Mouse (Mus musculus) cerebellum, adult 2 months (tissue): ENCODE data around the gene Cfap36. TPM values are rescaled to one million over a fixed set of nuclear protein-coding genes. Genes with fewer than 3 reads are reported as not detected.

Experiments used
- DNase-seq, 2 experiments: peaks; one replicate each; pipeline ENCODE4 v3.0.0; 2021
- H3K27ac ChIP-seq: fragments of 200-500 bp; 2 replicates; pipeline ENCODE4 v1.5.1; 2012; ENCODE audit warnings: low read length, control low read depth, inconsistent platforms; ENCODE audit not compliant: insufficient read depth
- H3K27me3 ChIP-seq: fragments of 200-500 bp; 2 replicates; pipeline ENCODE4 v1.6.1; 2012; ENCODE audit warnings: inconsistent platforms, mild to moderate bottlenecking, low read length, moderate library complexity; ENCODE audit not compliant: control insufficient read depth, insufficient read depth
- H3K4me1 ChIP-seq: fragments of 200-500 bp; 2 replicates; pipeline ENCODE4 v1.6.1; 2011; ENCODE audit warnings: low read length; ENCODE audit not compliant: control insufficient read depth, insufficient read depth
- H3K4me3 ChIP-seq: fragments of 200-500 bp; replicated peaks from 2 replicates; pipeline ENCODE3; 2011; ENCODE audit warnings: mild to moderate bottlenecking, low read depth, low read length, control low read depth; ENCODE audit not compliant: insufficient read depth
- CTCF ChIP-seq: fragments of 200-500 bp; IDR thresholded peaks from 2 replicates; pipeline ENCODE4 v1.5.1; 2011; ENCODE audit warnings: low read depth, mild to moderate bottlenecking, control low read depth, low read length, moderate library complexity, borderline replicate concordance; ENCODE audit not compliant: insufficient read depth
- POLR2A ChIP-seq: fragments of 200-500 bp; IDR thresholded peaks from 2 replicates; pipeline ENCODE4 v1.6.1; 2011; ENCODE audit warnings: low read length, control low read depth, borderline replicate concordance; ENCODE audit not compliant: insufficient read depth
- WGBS: fragments of 180-500 bp; shearing (Covaris S2); methylation state at CpG from one replicate; pipeline ENCODE4 v1.1.7; 2018; 5-methylcytosine and 5-hydroxymethylcytosine counted together
- polyA plus RNA-seq: library from polyadenylated mRNA; depleted of rRNA; stranded (reverse); fragments of >200 nt; gene quantifications from 2 replicates; pipeline ENCODE4 v1.2.3, GENCODE M21; 2012

Gene Cfap36
- polyA plus RNA-seq, 1 experiment: 83.7 TPM

GRCm38 (mm10) chr11:29222310-29222709, 24.9 kb downstream of the Cfap36 start:
- H3K27ac ChIP-seq: no peak overlapping the region
- no peak overlapping the region for H3K4me3 ChIP-seq
- H3K27me3 ChIP-seq: no peaks in the 10 kb centered on the region
- no peak for DNase-seq
- no peaks in the 10 kb centered on the region for H3K4me1 ChIP-seq
- 93% methylated on average over 5 of the region's 5 CpGs for WGBS
- no peak for TF ChIP-seq POLR2A
- no peak for TF ChIP-seq CTCF

GRCm38 (mm10) chr11:29219055-29219454, 28.2 kb downstream of the Cfap36 start:
- TF ChIP-seq CTCF: no peak
- TF ChIP-seq POLR2A: no peak
- no peak for DNase-seq
- no peak overlapping the region for H3K4me3 ChIP-seq
- H3K4me1 ChIP-seq: no peaks in the 10 kb centered on the region
- no peaks in the 10 kb centered on the region for H3K27me3 ChIP-seq
- H3K27ac ChIP-seq: no peak overlapping the region

GRCm38 (mm10) chr11:29216196-29216595, 31.0 kb downstream of the Cfap36 start:
- Histone ChIP-seq H3K4me1 (no peaks in the 10 kb centered on the region), H3K27me3 (no peaks in the 10 kb centered on the region), H3K27ac (no peak overlapping the region), H3K4me3 (no peak overlapping the region)
- DNase-seq: no peak
- WGBS: 93% methylated on average over 2 of the region's 2 CpGs
- TF ChIP-seq POLR2A (no peak), CTCF (no peak)

GRCm38 (mm10) chr11:29209774-29210173, 37.4 kb downstream of the Cfap36 start:
- no peak for DNase-seq
- Histone ChIP-seq H3K4me3 (no peak overlapping the region), H3K27me3 (no peaks in the 10 kb centered on the region), H3K27ac (no peak overlapping the region), H3K4me1 (no peaks in the 10 kb centered on the region)
- 93% methylated on average over 2 of the region's 2 CpGs for WGBS
- TF ChIP-seq POLR2A (no peak), CTCF (no peak)

GRCm38 (mm10) chr11:29203653-29204052, 43.6 kb downstream of the Cfap36 start:
- WGBS: 79% methylated on average over 5 of the region's 5 CpGs
- Histone ChIP-seq H3K27me3 (no peaks in the 10 kb centered on the region), H3K4me1 (no peaks in the 10 kb centered on the region), H3K4me3 (no peak overlapping the region), H3K27ac (no peak overlapping the region)
- DNase-seq: no peak
- TF ChIP-seq CTCF: no peak
- TF ChIP-seq POLR2A: no peak

GRCm38 (mm10) chr11:29188981-29189380, 58.2 kb downstream of the Cfap36 start:
- no peak for TF ChIP-seq CTCF
- no peak for TF ChIP-seq POLR2A
- DNase-seq: no peak
- Histone ChIP-seq H3K4me3 (no peak overlapping the region), H3K4me1 (no peaks in the 10 kb centered on the region), H3K27ac (no peak overlapping the region), H3K27me3 (no peaks in the 10 kb centered on the region)
- WGBS: 83% methylated on average over 2 of the region's 2 CpGs

GRCm38 (mm10) chr11:29181751-29182150, 65.5 kb downstream of the Cfap36 start:
- no peaks in the 10 kb centered on the region for H3K27me3 ChIP-seq
- WGBS: 64% methylated on average over 5 of the region's 5 CpGs
- TF ChIP-seq POLR2A (no peak), CTCF (no peak)
- no peaks in the 10 kb centered on the region; the same call in 1 of the 2 replicates for H3K4me1 ChIP-seq
- no peak for DNase-seq
- no peak overlapping the region for H3K4me3 ChIP-seq
- H3K27ac ChIP-seq: no peak overlapping the region

GRCm38 (mm10) chr11:29180657-29181056, 66.6 kb downstream of the Cfap36 start:
- Histone ChIP-seq H3K27ac (no peak overlapping the region), H3K27me3 (no peaks in the 10 kb centered on the region), H3K4me1 (no peaks in the 10 kb centered on the region; the same call in 1 of the 2 replicates), H3K4me3 (no peak overlapping the region)
- 4% methylated on average over 3 of the region's 3 CpGs for WGBS
- no peak for TF ChIP-seq CTCF
- TF ChIP-seq POLR2A: no peak
- peak; percentile 63 to 80 for DNase-seq
